Mouse (Mus musculus): ENCODE measurements at regions not wholly inside any gene's neighbourhood (a gene's known extent, or its start where the extent isn't known, plus 50 kb on each side); places are given as distances from the start of the nearest gene placed in this dataset.
"Not testable (repeated sequence)": the region's sequence is repeated elsewhere in the genome, so short reads cannot be mapped to it uniquely, and the experiment has no call there.

DNA sequence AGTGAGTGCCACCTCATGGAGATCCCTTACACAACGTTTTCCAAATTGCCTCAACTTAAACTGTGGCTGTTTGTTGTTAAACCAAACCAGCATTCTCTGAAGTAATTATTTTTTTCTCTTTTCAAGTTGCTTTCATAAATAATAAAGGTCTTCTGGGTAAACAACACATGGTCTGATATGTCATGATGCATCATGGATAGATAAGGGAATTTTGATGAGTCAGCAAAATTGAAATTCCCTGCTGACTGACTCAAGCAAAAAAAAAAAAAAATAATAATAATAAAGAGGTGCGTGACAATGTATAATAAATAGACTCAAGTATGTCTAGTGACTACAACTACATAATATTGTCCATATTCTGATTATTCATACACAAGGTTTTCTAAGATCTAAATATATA, 201.8 kb downstream of the Adgb start:
- DNase-seq (ENCODE audit: low spot score in 2 of 2), result no peak

DNA sequence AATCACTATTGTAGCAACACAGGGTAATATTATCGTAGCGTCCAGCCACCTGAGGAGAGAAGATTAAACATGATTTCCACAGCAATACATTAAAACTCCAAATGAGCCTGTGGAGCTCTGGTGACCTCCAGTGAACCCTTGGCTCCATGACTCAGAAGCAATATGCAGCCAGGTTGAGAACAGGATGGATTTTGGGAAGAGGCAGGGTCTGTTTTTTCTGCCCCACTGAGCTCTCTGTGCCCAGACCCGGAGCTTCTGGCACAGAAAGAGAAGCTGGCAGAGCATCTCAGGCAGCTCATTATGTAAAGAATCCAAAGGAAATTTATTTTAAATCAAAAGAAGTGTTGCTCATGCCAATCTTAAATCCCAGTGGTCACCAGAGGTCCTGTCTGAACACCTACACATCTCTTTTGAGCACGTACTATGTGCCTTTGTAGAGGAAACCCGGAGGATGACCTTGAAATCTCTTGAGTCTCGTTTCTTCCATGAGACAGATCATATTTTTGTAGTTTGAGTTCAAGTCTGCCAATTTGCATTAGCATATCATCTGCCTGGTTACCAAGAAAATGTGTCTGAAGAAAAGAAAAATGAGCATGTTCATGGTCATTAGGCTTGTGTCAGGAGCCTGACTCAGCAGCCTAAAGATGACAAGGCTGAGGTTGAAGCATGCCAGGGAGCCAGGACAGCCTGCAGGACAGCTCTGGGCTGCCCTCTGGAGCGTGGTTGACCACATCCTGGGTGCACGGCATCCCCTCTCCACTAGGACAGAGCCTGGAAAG, 219.4 kb downstream of the Adgb start:
- peak in 1 of 2 experiments; percentile 9 for DNase-seq (ENCODE audit: low spot score in 2 of 2)

DNA sequence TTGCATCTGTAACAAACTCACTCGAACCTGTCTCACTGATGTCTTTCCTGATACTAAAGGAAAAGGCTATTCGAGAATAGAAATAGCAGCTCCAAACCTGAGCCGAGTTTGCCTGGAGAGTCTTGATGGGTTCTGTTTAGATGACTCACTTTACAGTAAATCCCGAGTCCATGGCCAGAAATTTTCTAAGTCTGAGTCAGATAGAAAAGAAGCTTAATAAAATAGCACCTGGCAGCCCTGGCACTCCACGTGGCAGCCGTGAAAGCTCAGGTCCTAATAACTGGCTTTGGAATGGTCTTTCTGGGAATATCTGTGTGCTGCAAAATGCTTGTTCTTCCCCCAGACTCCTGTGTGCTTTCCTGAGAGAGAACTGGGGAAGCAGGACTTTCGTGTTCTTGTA, 220.0 kb downstream of the Adgb start:
- DNase-seq (ENCODE audit: low spot score in 2 of 2), result peak; percentile 5 to 14

DNA sequence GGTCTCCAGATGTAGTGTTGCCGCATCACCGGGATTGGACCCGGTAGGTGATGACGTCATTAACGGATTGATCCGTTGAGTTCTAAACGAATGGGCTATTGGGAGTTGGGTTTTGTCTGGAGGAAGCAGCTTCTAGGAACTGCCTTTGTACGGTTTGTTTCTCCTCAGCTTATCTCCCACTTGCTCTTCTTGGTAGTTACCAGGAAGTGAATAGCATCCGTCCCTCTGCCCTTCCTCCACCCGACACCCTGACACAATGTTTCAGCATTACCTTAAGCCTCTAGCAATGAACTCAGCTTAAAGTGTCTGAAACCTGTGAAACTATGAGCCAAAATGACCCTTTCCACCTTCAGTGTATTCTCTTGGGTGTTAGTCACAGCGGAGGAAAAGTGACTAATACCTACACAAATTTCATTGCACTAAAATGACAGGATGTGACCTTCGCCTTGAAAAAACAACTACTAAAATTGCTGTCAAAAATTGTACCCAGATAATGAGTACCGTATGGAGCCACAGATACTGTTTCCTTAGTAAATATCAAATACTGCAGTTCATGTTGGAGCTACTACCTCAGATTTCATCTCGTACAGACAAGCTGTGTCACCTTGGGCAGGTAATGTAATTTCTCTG, 237.1 kb downstream of the Adgb start:
- DNase-seq (ENCODE audit: low spot score in 2 of 2), result no peak

DNA sequence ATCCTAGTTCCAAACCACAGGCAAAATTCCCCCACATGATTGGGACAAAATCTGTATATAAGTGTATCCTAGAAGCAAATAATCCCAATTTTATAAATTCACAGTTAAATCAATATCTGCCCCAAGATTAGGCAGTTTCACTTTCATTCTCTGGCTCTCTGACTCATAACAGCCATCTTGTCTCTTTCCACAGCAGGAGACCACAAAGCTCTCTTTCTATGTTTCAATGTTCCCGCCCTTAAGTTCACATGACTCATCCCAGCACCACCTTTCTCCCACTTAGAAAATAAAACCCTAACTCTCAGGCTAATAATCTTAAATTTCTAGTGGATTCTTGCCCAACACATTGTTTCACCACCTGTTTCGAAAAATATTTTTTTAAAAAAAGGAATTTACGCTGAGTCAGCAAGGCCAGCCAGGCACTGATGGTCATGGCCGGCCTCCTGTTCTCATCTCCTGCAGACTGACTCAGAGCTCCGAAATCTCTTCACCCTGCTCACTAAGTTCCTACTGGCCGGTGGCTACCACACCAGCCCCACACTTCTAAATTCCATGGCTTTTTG, 247.5 kb downstream of the Adgb start:
- no peak for DNase-seq (ENCODE audit: low spot score in 2 of 2)

DNA sequence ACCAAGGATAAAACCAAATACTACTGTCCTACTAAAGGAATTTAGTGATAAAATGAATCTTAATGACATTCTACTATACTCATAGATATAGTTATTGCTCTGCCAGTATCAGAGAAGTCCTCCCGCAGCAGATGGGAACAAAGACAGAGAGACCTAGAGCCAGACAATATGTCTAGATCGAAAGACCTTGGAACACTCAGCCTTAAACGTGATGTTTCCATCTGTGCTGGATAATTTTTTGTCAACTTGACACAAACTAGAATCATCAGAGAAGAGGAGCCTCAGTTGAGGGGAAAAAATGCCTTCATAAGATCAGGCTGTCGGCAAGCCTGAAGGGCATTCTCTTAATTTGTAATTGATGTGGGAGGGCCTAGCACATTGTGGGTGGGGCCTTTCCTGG, 252.4 kb downstream of the Adgb start:
- DNase-seq (ENCODE audit: low spot score in 2 of 2), result peak; percentile 8 to 19

DNA sequence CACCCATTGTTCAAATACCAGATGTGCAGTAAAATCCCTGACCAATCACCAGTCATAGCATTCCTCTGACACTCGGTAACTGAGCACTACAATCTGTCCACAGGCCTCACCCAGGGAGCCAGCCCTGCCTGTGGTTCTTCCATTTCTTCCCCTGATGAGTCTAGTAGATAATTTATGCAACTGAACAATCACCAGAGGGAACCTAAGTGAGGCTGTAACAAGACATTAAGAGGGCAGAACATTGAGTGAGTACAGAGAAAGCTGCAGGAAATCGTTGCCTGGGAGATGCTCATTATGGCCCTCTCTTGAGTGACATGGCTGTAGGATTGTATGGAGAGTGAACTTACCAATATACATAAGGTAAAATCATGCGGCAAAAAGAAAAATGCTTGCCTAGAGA, 255.2 kb downstream of the Adgb start:
- DNase-seq (ENCODE audit: low spot score in 2 of 2), result no peak

DNA sequence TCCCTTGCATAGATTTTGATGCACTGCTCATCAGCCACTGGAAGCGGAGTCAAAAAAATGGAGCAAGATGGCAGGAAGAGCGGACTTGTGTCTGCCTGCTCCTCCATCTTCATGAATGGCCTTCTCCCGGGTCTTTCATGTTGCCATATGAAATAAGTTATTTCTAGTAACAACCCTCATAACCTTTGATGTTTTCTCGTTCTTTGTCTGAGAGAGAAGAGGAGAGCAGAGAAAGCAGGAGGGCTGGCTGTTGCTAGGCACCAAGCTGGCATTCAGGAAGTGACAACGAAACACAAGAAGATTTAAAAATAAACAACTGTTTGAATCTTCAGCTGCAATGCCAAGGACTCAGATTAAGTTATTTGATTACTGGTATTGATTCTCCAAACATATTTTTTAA, 256.8 kb downstream of the Adgb start:
- DNase-seq (ENCODE audit: low spot score in 2 of 2), result no peak

DNA sequence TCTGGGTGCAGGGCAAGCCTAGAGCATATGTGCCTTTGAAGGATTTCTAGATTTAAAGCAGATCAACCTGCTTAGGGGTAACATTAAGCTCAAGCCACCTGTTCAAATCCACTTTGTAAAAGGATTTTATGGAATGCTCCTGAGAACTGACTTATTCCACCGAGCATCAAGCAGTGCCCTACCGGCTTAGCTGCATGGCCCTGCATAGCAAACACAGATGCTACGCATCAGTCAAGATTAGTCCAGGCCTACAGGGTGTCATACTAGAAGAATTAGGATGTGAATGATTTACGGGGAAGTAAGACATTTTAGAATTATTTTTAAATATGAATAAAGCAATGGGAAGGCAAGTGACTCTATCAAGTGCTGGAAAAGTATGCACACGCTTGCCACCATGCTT, 263.8 kb downstream of the Adgb start:
- no peak for DNase-seq (ENCODE audit: low spot score in 2 of 2)

DNA sequence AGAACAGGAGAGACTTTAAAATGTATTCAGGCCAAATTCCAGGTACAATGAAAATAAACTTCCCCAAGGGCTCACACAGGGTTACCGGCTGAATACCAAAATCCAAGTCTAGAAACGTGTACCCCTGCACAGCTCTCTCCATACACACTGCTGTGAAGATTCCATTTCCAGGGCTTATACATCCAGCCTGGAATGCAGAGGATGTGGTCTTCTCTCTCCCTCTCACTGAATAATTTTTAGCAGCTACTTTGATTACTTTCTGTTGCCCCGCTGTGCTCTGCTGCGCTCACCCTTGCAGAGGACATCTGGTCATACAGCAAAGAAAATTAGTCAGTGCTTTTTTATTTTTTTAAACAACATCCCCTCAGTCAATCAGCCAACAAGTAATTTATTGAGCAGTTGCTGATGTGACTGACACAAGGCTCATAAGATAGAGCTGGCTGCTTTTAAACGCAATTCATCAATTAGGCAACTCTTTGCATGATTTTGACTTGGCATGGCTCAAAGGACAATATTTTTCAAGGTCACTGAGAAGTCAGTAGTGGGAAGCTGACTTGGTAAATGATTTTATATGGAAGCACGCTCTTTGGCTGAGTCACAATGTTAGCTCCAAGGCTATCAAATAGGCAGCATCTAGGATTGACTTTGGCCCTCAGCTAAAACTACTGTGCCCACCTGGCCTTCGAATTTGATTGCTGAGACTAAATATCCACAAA, 266.2 kb downstream of the Adgb start:
- no peak for DNase-seq (ENCODE audit: low spot score in 2 of 2)

DNA sequence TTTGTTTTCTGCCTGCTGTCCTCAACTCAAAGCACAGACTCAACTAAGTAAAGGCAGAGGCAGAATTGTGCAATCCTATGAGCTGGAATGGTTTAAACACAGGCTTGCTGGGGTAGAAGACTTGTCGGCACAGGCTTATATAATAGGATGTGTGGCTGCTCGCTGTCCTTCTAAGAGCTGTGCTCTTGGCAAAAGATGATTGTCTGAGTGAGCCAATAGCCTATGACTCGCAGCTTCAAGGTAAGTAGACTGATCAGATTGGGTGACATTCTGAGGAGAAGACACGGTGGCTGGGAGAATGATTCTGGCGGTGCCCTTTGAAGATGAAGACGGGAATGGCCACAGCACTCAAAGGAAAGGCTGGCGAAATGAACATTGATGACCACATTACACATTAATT, 268.1 kb downstream of the Adgb start:
- no peak for DNase-seq (ENCODE audit: low spot score in 2 of 2)

DNA sequence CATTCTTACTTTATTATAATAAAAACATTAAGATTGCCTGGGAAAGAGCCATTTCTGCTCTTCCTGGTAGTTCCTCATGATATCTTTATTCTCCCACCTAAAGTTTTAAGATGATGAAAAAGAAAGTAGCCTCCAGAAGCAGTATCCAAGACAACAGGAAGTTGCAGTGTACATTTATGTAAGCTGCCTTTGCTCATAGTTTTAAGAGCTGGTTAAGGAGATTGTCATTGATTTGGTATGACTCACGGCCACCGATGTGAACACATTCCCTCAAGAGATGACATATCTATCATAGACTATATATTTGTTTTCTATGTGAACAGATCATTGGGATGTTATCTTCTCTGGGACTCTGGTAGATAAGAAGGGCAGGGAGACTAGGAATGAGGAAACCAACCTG, 281.8 kb downstream of the Adgb start:
- DNase-seq (ENCODE audit: low spot score in 2 of 2), result no peak

DNA sequence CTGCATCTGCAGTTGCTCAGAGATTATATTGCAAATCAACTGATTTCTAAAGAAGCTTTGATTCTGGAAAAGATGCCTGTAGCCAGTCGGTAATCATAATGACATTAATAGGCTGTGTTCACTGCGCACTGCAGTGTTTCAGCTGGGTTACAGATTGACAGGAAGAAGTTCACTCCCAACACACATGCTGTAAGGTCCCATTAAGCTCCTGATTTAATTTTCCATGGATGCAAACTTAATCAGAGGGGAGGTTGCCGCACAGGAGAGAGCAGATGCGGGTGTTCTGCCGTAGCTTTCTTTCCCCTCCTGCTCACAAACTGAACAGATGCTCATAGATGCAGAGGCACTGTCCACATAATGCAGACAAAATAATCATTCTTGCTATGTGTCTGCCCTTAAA, 284.0 kb downstream of the Adgb start:
- peak in 1 of 2 experiments; percentile 13 for DNase-seq (ENCODE audit: low spot score in 2 of 2)

DNA sequence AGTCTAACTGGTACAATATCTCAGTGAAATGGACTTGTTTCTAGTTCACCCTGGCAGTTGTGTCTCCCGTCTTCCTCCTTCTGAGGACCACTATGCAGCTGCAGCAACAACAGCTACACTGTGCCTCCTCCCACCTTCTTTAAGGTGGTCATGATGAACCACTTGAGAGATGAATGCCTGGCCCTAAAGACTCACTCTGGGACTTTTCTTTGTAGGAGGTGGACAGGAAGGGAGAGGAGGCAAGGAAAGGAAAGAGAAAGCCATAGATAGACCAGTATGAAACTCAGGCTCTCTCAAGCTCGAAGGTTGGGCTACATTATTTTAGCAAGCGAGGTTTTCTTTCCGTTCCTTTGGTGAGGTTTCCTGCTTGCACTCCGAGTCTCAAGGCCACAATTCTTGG, 285.4 kb downstream of the Adgb start:
- no peak for DNase-seq (ENCODE audit: low spot score in 2 of 2)

DNA sequence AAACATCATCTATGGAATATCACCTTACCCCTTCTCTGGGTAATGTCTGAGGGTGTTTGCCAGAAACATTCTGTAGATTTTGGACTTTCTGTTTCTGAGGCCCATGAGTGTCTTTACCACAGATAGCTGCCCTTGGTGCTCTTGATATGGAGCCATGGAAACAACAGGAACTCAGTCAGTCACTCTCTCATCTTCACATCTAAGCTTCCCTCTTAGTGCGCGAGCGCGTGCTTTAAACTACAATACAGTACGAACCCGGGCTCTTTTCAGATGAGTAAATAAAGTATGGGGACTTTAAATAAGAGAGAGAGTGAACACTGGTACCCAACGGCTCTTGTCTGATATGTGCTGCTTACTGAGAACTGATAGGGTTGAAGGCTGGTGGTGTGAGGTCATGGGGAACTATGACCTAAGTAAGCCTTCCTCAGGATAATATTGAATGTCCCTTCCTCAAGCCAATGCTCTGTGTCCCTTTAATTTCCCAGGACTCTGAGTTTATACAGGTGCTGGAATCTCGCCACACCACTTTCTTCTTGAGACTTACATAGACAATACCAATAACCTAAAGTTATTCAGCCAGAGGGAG, 284.5 kb upstream of the Stxbp5 start:
- DNase-seq (ENCODE audit: low spot score in 2 of 2), result no peak

DNA sequence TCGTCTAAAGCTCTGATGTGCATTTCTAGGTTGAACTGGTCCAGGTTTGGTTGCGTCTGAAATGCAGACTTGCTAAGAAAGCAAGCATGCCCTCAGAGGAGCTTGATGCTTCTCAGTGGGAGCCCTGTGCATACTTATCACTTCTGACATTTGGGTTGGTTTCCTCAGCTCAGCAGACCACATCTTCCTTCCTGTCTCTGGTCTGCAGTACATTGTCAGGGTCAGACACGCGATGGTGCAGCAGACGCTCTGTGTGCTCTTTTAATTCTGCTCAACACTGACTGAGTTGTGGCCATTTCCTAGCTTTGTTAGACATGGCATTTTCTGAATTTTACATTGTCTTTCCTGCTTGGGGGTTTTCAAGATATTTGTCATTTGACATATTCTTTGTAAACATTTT, 283.5 kb upstream of the Stxbp5 start:
- DNase-seq (ENCODE audit: low spot score in 2 of 2), result no peak

DNA sequence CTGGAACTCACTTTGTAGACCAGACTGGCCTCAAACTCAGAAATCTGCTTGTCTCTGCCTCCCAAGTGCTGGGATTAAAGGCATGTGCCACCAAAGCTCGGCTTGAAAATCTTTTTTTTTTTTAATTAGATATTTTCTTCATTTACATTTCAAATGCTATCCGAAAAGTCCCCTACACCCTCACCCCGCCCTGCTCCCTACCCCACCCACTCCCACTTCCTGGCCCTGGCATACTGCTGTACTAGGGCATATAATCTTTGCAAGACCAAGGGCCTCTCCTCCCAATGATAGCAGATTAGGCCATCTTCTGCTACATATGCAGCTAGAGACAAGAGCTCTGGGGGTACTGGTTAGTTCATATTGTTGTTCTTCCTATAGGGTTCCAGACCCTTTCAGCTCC, 276.2 kb upstream of the Stxbp5 start:
- DNase-seq (ENCODE audit: low spot score in 2 of 2), result not testable (repeated sequence)

All from layer of hippocampus, adult 8-10 months (tissue).